Mouse (Mus musculus) spleen, adult 12 weeks (tissue): ENCODE data around the gene Cand2.

Source experiments
- DNase-seq: peaks from one replicate; pipeline ENCODE4 v3.0.0; 2022; ENCODE audit warnings: low spot score

Gene Cand2

GRCm38 (mm10) chr6:115775838-115776237 is 1.5 kb downstream of the Cand2 start:
- DNase-seq, result no peak

DNA sequence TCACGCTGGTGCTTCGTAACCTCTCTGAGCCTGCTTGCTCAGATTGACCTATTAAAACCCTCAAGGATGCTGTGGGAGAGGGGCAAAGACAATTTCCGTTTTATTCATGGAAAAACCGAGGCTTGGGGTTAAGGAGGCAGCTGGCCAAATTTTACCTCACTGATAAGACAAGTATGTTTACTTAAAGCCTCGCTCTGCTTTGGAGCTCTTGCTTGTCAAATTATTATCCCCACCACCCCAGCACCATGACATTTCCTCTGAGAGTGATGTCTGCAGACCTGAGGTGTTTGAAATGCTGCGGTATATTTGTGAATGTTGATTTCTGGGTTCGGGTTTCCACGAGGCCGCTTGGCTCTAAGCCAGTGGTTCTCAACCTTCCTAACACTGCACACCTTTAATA is 2.0 kb downstream of the Cand2 start:
- DNase-seq, result no peak

DNA sequence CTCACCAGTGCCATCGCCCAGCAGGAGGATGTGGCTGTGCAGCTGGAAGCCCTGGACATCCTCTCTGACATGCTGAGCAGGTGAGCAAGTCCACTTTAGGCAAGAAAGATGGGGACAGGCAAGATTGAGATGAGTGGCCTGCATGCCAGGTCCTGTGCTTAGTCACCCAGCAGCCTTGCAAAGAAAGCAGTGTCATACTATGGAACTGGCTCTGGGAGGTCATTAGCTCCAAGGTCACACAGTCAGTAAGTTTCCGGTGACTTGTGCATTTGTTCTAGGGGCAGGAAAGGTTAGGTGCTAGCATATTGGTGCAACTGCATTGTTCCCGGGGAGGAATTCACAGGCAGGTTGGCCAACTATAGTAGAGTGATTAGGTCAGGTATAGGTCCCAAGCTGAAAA is 8.4 kb downstream of the Cand2 start:
- no peak for DNase-seq

DNA sequence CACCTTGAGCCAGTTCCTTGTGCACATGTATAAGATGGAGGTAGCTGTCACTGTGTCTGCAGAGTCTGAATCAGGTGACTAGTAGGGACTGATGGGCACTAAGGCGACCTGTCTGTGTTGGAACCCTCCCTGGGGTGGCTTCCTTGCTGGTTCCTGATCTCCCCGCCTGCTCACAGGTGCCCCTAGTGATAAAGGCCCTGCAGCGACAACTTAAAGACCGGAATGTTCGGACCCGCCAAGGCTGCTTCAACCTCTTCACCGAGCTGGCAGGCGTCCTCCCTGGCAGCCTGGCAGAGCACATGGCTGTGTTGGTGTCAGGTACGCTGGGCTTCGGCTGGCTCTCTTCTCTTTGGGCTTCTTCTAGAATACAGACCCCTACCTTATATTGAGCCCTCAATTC is 16.7 kb downstream of the Cand2 start:
- DNase-seq, result no peak

DNA sequence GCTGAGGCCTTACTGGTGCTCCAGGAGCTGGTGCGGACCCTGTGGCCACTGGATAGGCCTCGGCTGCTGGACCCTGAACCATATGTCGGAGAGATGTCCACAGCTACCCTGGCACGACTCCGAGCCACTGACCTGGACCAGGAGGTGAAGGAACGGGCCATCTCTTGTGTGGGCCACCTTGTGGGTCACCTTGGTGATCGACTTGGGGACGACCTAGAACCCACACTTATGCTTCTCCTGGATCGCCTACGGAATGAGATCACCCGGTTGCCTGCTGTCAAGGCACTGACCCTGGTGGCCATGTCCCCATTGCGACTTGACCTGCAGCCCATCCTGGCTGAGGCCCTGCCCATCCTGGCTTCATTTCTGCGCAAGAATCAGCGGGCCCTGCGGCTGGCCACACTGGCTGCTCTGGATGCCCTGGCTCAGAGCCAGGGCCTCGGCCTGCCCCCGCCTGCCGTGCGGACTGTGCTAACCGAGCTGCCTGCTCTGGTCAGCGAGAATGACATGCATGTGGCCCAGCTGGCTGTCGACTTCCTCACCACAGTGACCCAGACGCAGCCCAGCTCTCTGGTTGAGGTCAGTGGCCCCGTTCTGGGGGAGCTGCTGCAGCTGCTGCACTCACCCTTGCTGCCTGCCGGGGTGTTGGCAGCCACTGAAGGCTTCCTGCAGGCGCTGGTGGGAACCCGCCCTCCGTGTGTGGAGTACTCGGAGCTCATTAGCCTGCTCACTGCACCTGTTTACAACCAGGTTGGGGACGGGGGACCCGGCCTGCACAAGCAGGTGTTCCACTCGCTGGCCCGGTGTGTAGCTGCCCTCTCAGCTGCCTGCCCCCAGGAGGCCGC is 17.7 kb downstream of the Cand2 start:
- no peak for DNase-seq

GRCm38 (mm10) chr6:115792691-115793215 is 18.4 kb downstream of the Cand2 start:
- no peak for DNase-seq

DNA sequence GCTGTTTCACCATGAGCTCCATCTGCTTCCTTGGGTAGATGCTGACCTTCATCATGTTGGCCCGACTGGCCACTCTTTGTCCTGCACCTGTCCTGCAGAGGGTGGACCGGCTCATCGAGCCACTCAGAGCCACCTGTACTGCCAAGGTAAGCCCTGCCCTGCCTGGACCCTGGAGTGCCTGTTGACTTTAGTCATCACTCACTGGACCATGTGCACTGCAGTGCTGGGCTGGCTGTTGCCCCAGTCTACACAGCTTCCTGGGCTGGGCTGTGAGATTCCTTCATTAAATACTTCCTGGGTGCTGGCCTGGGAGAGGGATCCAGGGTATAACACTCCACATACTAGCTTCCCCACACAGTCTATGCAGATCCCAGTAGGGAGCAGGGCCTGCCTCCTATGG is 27.5 kb downstream of the Cand2 start:
- no peak for DNase-seq

GRCm38 (mm10) chr6:115803541-115804382 is 29.4 kb downstream of the Cand2 start:
- DNase-seq, result peak; percentile 34

DNA sequence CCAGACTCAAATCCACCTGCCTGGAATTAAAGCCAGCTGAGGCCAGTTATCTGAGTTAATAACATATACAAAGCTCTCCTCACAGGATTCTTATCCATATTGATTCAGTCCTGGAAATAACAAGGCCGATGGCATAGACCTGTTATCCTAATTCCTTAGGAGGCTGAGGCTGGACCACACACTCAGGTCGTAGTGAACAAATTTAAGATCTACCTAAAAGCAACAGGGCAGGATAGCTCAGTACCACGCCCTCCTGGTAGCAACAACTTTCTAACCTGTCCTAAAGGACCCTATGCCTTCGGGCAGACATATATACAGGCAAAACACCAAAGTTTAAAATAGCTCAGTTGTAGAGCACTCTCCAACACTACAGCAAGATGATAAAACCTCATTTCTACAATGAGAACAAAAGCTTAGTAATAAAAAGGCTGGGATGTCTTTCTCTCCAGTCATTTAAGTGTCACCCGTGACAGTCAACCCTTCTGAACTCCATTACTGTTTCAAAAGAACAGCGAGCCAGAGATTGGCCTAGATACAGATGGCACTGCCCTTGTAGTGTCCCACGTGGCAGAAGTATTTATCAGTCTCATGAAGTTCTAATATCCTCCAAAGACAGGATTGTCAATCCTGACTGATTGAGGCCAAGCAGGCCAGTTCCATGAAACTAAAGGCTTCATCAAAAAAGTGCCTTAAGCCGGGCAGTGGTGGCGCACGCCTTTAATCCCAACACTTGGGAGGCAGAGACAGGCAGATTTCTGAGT is 30.3 kb downstream of the Cand2 start:
- DNase-seq, result no peak

- DNase-seq, result no peak
These were observed 33.3 kb downstream of the Cand2 start for GRCm38 (mm10) chr6:115807464-115808195.

GRCm38 (mm10) chr6:115808196-115808487 is 33.8 kb downstream of the Cand2 start:
- no peak for DNase-seq

GRCm38 (mm10) chr6:115808488-115809231 is 34.3 kb downstream of the Cand2 start, which contains the start of gene Rpl32:
TSS of gene Rpl32 (minus strand) at chr6:115808747.
- peak; percentile 82 for DNase-seq

- DNase-seq, result no peak
These were observed 37.3 kb downstream of the Cand2 start for GRCm38 (mm10) chr6:115811606-115812005.

GRCm38 (mm10) chr6:115814104-115814503 is 39.8 kb downstream of the Cand2 start:
- peak; percentile 51 for DNase-seq

GRCm38 (mm10) chr6:115815041-115815440 is 40.7 kb downstream of the Cand2 start:
- no peak for DNase-seq

DNA sequence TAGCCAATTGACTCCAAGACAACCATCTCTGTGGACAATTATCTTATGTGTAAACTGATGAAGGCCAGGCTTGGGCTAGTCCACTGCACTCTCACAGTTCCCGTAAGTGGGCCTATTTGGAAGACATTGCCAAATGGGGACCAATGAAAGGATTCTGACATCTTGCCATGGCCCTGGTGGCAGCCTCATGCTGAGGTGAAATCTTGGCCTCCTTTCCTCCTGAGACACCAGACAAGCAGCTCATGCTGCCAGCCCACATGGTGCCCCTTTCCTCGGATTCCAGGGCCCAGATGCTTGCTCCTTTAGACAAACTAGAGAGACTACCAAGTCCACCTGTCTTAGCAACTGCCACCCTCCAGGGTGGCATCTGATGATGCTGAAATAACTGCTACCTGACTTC is 43.8 kb downstream of the Cand2 start:
- no peak for DNase-seq

GRCm38 (mm10) chr6:115821216-115821993 is 47.1 kb downstream of the Cand2 start:
- DNase-seq, result no peak

GRCm38 (mm10) chr6:115823850-115824464 is 49.6 kb downstream of the Cand2 start:
- peak; percentile 70 for DNase-seq

DNA sequence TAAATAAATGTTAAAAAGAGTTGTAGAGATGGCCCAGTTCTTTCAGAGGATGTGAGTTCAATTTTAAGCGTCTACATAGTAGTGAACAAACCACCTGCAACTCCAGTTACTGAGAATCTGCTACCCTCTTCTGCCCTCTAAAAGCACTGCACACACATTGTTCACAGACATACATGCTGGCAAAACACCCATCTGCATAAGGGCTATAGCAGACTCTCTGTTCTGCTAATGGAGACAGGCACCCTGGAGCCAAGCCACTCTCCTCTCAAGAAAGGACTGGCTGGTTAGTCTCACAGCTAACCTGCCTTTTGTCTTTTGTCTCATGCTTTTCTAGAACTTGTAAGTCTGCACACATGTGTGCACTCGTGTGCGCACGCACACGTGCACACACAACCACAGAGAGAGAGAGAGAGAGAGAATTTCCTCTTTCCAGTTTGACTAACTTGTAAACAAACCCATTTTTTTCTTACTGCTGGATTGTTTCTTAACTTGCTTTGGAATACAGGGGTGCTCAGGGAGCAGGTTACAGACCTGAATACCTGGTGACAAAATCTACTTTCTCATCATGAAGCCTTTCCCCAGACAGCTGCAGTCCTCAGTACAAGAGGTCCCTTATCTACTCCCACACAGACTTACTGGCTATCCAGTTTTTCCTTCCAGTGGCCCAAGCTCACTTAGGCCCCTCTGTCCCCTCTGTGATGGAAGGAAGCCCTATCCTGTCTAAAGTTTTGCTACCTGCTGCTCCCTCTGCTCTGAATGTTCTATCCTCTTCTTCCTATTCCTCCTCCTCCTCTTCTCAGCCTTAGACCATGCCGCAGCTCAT is 56.7 kb downstream of the Cand2 start:
- DNase-seq, result no peak
